Mouse (Mus musculus) frontal cortex, postnatal 10 days (tissue): ENCODE data around the gene Pgap1.

Source experiments
- DNase-seq, 2 experiments: peaks; one replicate each; pipeline ENCODE4 v3.0.0; 2022; ENCODE audit warnings: low spot score in 2 of 2, mixed read lengths in 1 of 2

Pgap1 gene

DNA sequence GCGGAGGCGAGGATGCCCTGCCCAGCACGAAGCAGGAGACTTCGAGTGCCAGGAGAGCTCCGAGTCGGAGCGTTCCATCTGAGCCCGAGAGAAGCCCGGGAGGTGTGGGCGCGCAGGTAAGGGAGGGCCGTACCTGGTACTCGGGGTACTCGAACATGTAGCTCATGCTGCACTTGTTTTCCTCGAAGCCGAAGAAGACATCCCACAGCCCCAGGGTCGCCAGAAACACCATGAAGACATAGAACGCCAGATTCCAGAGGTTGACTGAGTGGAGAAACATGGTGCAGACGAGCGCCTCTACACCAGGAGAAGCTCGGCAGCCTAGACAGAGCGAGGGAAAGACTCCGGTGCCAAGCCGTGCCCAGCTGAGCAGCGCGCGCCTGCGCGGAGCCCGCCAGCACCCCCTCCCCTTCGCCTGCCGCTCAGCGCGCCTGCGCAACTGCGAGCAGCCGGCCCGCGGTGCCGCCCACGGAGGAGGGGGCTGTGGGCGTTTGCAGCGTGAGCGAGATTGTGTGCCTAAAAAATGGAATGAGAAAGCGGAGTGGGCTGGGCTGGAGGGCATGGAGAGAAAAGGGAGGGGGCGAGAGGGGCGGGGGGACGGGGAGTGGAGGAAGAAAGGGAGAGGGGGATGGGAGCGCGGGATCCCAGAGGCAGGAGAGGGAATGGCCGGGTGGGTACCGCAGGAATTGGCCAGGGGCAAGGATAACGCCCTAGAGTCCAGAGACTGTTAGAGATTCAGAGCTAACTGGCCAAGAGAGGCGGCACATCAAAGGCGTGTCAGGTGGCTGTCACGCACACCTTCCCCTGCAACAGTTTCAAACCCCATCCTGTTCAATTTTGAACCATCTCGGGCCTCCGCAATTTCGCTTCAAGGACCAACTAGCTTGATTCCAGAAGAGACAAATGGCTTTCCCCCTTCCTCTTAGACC lies at the start of gene Pgap1:
Gene Pgap1 (minus strand): TSS at position 384 of the 929 bp plus-strand sequence.
- peak; percentile 87 to 91 for DNase-seq

DNA sequence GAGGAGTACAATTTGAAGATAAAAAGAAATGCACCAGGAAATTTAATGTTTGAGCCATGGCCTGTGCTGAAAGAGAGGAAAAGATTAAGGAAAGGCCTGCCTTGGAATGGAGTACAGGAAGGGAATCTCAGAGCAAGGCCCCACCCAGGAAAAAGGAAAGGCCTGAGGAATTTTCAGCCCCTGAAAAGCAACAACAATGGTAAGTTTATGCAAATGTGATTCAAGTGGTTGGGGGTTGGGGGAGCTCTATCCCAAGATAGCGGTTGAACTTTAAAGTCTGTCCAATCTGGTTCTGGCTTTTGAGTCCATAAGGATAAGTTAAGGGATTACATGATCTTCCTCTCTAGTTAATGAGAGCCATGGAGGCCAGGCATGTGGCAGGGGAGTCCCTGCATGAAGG lies 49.5 kb upstream of the Pgap1 start:
- no peak for DNase-seq

DNA sequence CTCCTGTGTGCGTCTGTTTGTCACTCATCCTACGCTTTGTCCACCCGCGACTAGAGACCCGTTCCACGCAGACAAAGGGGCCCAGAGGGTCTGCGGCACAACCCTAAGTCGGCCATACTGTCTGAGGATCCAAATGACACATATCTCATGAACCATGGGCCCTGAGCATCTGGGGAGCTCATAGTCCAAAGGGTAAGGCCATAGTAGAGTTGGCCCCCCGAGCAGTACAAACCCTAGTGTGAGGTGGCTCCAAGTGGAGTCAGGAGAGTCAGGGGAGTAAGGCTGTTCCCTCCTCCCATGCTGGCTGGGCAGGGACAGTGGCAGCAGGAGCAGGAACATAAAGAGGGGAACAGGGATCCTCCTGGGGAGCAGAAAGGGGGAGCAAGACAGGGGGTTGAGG lies 44.2 kb upstream of the Pgap1 start:
- no peak for DNase-seq

DNA sequence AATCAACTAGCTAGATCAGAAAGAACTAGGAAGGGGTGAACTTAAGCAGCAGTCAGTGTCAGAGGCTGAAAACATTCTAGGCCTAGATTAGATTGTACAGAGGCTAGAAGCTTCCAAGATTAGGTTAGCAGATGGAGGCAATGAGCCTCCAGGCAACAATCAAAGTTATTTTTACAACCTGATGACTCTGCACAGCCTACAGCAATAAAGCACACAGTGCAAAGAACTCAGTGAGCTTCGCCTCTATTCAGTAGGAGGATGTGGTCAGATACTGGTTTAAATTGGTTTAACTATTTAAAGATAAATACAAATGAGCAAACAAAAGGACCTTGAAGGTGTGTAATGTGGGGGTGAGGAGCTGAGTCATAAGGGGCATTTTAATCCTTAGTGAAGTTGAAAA lies 42.8 kb upstream of the Pgap1 start:
- no peak for DNase-seq

DNA sequence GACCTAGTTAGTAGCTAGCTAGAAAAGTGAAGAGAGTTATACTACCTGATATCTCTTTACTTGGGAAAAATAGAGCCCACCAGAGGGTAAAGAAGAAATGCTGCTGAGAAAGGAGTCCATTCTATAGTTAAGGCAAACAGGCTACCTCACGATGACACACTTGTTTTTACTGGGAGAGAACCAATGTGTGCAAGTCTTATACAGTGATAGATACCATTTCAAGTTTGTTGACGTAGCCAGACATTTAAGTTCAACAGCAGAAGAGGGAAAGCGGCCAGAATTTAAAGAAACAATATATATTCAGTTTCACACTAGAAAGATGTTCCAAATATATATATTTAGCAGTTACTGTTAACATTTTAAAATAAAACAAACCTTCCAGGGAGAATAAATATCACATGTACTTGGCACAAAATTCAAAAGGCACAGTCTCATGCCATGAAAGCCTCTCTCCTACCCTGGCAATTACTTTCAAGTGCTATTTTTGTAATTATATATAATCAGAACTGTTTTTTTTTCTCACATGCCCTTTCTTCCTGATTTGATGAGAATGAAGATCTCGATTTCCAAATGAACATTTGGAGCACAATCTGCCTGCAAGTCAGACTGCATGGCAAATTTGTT lies 40.2 kb upstream of the Pgap1 start:
- DNase-seq, result no peak

DNA sequence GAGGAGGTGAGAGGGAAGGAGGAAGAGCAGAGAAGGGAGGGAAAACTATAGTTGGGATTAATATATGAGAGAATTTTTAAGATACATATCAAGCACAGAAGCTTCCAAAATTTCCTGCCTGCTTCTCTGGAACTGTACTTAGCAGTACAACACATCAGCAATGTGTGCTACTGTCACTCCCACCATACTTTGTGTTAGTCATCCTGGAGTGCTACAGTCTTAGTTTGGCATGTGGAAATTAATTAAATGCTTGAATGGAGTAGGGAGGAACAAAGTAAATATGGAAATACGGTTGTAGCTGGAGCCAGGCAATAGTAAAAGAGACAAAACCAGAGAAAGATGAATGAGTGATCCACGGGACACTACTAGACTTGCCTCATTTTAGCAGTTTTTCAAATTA lies 38.7 kb upstream of the Pgap1 start:
- no peak for DNase-seq

DNA sequence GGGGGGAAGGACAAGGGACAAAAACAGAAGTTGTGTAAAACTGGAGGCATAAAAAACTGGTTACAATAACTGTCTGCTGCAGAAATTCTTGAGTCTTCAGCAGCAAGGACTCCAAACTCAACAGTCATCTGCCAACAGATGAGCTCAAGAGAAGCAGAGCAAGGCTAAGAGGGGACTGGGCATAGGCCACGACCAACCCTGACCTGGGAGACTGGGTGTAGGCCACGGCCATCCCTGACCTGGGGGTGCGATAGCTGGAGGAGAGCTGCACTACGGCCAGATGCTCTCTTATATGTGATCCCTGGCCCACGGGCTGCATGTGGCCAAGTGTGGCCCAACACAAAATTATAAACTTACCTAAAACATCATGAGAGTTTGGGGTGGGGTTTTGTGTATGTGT lies 29.6 kb upstream of the Pgap1 start:
- no peak for DNase-seq

DNA sequence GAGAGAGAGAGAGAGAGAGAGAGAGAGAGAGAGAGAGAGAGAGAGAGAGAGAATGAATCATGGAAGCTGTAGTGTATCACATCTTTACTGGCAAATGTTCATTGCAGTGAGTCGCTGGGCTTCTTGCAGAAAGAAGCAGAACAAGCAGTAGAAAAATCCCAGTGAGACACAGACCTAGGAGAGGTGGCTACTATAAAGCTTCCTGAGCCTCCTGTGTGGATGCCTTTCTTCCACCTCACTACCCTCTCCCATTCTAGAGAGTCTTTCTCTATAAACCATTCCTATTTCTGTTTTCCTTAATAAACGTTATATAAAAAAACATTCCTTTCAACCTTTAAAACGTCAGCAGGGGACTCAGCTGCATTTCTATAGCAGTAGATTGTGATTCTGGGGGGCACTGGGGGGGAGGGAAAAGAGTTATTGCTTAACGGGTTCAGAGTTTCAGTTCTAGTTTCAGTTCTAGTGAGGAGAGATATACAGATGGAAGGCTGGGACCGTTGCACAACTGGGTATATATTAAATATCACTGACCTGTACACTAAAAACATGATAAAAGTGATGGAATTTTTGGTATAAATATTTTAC lies 28.6 kb upstream of the Pgap1 start:
- no peak for DNase-seq

DNA sequence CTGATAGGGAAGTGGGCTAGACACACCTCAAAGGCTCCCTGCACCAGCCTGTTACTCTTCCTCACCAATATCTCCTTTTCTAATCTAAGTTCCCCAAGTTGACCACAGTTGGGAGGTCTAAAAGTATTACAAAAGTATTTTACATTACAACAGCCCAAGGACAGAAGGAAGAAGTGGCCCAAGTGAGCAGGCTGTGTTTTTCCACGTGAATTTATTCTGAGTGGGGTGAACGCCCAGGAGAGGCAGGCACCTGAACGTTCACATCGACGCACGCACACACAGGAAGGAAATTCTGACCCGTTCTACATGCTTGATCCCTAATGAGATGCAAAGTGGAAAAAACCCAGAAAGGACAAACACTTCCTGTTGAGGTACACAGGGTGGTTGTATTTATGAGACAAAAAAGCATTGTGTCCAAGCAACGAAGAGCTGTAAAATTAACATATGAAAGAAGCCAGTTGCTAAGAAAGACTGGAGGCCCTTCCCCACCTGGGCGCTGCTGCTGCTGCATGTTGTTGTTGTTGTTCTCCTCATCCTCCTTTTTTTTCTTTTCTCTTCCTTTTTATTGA lies 27.9 kb upstream of the Pgap1 start:
- DNase-seq, result no peak

DNA sequence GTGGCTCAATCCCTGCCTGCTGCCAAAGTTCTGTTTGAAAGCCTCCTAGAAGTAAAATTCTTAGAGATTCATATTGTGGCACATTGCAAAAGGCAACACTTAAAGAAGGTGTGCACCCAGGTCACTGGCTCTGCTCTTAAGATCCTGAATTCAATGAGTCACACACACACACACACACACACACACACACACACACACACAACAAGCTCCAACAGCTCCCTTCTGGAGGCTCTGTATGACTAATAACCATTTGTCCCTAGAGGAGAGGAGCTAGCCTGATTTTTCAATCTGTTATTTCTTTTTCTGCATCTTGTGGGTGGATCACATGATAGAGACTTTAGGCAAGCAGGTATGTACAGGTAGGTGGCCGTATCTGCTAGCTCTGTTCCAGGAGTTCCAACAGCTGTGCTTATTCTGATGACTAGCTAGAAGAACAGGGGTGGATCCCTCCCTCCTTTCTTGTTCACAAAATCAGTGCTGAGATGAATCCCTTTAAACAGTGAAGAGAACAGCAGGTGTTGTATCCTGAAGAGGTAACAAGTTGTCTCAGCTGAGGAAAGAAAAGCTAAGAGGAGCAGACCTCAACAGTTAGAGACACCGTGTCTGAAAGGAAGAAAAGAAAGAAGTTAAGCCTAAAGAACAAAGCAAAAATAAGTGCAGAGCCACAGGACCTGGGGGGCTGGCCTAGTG lies 27.2 kb upstream of the Pgap1 start:
- DNase-seq, result no peak

DNA sequence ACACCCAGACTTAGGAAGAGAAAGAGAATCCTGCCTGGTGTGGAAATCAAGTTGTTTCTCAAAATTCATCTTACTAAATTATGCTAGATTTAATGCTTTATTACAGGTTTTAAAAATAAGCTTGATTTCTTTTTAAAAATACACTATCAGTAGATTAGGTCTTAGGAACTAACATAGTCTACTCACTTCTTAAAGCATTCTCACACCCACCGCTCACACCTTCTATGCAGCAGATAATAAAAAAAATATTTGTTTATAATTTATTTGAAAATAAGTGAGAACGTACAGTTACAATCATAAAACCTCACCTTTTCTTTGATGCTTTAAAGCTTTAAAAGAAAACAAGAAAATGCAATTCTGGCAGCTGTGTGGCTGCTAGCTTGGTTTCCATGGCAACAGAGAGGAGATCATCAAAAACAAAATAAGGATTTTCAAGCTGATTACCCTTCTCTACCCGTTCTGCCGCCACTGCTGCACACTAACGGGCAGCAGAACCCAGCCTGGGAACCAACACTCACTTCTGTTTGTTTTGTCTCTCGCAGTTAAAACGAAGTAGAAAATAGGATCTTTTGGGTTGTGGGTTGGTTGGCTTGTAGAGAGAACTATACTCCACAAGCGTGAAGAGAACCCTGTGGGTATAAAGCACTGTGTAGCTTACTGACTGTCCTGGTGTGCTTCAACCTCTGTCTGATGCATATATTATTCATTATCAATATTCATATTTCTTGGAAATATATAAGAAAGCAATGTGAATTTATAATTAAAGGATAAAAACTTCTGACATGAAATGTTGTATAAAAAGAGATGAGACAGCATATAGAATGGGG lies 21.1 kb upstream of the Pgap1 start:
- DNase-seq, result no peak

DNA sequence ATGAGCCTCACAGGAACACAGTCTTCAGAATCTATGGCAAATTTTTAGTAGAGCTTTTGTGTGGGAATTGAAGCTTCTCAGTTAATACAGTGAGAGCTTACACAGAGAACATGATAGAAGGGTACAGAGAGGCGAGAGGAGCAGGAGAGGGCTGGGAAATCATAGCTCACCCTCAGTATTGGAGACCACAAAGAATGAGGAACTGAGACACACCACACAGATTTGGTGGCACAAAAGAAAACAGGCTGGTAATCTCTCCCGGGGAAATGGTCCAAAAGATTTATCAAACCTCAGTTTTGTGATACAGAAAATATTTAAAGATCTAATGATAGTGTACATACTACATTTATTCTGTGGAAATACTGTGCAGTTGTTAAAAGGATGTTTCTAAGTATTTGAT lies 11.6 kb upstream of the Pgap1 start:
- DNase-seq, result no peak

DNA sequence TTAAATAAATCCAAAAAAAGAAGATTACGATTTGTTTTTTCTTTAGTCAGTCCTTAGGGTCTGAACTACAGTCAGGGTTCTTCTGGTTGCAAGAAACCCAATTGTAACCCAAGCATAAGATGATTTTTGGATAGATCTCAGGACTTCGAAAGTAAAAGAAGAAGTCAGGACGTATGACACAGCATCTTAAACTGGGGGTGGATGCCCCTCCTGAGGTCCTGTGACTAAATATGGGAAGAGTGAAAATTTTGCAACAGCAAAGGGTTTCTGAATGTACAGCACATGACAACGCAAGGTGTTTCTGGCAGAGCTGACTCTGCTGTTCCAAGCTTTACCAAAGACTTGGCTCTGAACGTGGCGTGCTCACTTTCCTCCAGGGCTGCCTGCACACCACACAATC lies 6.4 kb upstream of the Pgap1 start:
- DNase-seq, result no peak

DNA sequence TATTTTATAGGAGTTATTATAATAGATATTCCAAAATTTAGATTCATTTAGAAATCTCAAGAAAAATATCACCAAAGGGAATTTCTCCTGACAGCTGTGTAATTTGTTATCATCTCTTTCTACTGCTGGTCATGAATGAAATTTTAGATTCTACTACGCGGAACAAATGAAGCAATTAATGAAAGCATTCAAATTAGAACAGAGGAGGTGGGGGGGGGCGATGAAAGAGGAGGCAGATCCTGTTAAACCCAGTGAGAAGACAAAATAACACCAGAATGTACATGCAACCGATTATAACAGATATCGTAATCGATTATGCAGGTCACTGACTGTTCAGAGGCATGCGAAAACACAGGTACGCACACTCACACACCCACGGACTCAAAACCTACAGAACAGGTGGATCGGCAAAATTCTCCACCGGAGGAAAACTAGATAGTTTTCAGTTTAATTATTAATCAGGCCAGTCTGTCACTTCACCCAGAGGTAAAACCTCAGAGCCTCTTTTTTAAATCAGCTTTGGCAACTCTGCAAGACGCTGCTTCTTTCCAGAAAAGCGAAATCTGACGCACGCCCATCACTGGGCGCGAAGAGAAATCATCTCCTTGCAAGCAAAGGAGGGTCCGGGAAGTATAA lies 780 bp downstream of the Pgap1 start:
- no peak for DNase-seq

DNA sequence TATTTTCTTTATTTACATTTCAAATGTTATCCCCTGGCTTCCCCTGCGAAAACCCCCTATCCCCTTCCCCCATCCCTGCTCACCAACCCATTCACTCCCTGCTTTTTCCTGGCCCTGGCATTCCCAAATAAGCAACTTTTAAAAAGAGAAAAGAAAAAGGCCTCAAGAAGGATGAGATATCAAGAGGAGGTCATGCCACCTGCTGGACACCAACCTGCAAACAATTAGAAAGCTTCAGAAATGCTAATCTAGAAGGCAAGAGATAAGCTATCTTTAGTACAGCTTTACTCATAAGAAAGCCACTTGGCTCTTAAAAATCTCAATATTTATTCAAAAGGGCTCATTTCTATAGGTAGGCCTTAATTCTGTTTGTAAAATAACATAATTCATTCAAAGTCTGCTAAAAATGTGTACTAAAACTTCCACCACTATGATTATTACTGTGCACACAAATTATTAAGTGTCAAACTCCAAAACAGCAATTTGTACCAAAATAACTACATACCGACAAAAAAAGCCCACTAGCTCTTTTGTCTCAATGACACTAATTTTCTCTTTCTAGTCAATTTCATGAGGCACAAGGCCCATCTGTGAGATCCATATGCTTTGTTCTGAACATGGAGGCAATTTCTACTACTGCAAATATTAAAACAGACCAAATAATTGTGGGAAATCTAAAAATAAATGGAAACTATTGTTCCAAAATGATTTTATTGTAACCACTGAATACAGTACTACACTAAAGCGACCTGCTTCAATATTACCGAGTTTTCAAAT lies 1.9 kb downstream of the Pgap1 start:
- DNase-seq, result no peak

DNA sequence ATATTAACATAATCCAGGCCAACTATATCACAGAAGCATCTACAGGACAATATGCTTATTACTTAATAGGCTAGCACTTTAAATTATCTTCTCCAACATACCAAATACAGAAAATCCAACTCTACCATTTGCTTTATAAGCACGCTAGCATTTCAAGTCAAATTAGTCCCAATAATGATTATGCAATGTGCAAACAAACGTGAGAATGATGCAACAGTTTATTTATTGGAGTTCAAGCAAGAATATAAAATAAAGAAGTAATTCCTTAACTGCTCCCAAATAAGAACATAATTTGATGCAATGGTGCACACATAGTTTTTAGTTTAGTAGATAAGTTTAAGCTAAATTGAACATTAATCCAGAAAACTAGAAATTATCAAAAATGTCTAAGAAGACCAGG lies 4.9 kb downstream of the Pgap1 start:
- DNase-seq, result no peak

DNA sequence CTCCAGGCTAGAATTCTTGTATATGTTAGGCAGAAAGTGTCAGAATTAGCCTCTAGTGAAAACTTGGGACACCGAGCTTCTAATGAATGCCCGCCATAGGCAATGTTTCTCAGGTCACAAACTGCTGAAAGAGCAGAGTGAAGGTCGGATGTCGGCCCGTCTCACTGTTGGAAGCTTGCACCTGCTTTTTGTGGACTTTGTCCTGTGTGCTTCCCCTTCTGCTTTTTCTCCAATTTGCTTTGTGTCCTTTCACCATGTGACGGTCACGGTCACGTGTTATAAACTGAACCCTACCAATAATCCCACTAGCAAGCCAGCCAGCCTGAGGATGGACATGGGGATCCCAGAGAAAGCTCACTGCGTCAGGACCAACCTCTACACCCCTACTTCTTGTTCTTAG lies 12.3 kb downstream of the Pgap1 start:
- DNase-seq, result no peak

DNA sequence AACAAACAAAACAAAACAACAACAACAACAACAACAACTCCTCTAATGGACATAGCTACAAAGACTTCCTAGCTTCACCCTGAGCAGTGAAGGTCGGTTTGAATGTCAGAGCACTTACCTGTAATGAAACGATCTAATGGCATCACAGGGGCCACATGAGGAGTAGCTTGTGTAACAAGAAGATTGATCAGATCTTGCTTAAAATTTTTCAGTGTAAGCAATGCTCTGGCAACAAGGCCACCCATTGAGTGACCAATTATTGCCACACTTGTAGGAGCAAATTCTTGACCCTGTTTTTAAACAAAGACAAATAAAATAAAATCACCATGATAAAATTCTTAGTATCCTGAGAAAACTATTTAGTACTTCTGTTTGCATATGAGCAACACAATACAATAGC lies 14.6 kb downstream of the Pgap1 start:
- no peak for DNase-seq

DNA sequence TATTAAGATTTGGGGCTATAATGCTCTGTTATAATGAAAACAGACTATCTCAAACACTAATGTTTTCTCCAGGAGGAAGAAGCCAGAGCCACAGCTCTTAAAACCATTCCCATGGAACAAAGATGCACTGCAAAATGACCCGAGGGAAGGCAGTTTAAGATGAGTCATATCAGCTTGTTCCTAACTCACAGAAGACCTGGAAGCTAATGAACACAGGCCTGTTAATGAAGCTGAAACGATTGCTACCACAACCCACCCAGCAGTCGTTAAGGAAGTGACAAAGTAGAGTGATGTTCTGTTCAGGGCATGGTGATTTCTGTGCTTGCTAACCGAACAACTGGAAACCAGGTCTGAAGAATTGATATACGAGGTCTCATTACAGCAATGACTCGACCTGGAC lies 26.3 kb downstream of the Pgap1 start:
- DNase-seq, result no peak

DNA sequence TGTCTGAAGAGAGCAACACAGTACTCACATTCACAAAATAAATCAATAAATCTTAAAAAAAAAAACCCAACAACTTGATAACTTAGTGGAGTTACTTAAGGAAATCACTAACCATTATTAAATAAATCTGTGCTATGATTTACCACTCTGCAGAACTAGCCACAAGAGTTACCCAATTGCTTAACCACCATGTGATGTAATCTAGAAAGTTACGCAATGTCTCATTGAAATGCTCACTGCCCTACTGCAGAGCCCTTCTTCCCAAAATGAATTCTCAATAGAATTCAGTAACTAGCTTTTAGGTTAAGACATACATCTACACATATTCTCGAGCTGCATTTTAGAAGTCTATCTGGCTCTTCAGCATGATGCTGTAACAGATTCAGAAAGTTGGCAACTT lies 33.8 kb downstream of the Pgap1 start:
- no peak for DNase-seq
